In the genomic region with DNA sequence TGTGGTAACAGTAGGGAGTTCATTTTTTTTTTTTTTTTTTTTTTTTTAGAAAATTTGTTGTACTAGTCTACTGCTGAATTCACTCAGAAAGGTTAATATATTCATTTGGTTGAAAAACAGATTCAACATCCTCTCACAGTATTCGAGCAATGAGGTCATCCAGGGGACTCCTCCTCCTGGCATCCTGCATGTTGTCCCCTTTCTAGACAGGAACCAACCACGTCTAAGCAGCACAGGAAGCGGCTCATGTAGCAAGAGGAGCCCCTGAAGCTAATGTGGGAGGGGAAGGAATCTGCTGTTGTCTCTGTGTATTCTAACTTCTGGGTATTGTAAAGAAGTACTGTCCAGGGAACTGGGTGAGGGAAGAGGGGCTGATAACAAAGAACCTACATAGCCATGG, we compare ENCODE assay signal across 26 mouse cellular contexts. TPM values are rescaled to one million over a fixed set of nuclear protein-coding genes. Genes with fewer than 3 reads are reported as not detected.
DNase-seq lines count a peak whose midpoint lies in the region; ATAC-seq lines count a peak whose summit lies in the region.
"Had no signal": no experiment of that assay in that cellular context is flagged by ENCODE, and none has a peak within 500 bp of the region (broad histone marks: within the 10 kb centered on the region; RNA-seq: fewer than 3 reads in every experiment).

No protein-coding gene starts in this region.

- no peaks in the 10 kb centered on the region for H3K36me3 ChIP-seq in midbrain, embryonic 10.5 days
- H3K36me3 ChIP-seq: forebrain, embryonic 12.5 days; heart, embryonic 13.5 days; hindbrain, embryonic 10.5 days; hindbrain, embryonic 15.5 days; limb, embryonic 13.5 days; midbrain, embryonic 15.5 days had no signal

- no peak overlapping the region for H3K4me3 ChIP-seq in midbrain, embryonic 10.5 days
- H3K4me3 ChIP-seq: erythroblast, embryonic 14.5 days; forebrain, embryonic 12.5 days; heart, embryonic 13.5 days; hindbrain, embryonic 10.5 days; hindbrain, embryonic 15.5 days; limb, embryonic 13.5 days; midbrain, embryonic 15.5 days had no signal

- H3K27ac ChIP-seq in midbrain, embryonic 10.5 days (replicated peaks): no peak overlapping the region
- H3K27ac ChIP-seq: forebrain, embryonic 12.5 days; heart, embryonic 13.5 days; hindbrain, embryonic 10.5 days; hindbrain, embryonic 15.5 days; limb, embryonic 13.5 days; midbrain, embryonic 15.5 days had no signal

- H3K9me3 ChIP-seq in midbrain, embryonic 10.5 days (replicated peaks): no peaks in the 10 kb centered on the region
- H3K9me3 ChIP-seq: forebrain, embryonic 12.5 days; hindbrain, embryonic 10.5 days; hindbrain, embryonic 15.5 days; midbrain, embryonic 15.5 days had no signal

- H3K27me3 ChIP-seq in midbrain, embryonic 10.5 days (ENCODE audit: low read depth, poor library complexity, severe bottlenecking): no peaks in the 10 kb centered on the region
- H3K27me3 ChIP-seq: forebrain, embryonic 12.5 days; heart, embryonic 13.5 days; hindbrain, embryonic 15.5 days; limb, embryonic 13.5 days; midbrain, embryonic 15.5 days; Patski had no signal

- ATAC-seq in CD4-positive, CD25-positive, alpha-beta regulatory T cell, adult 4 months: peak; percentile 99
- peak; percentile 82 for ATAC-seq in granulocyte monocyte progenitor cell, adult 5-6 weeks (replicated peaks; ENCODE audit: poor library complexity, severe bottlenecking)
- ATAC-seq: forebrain, postnatal 0 days; intestine, embryonic 16.5 days; midbrain, embryonic 15.5 days; Patski had no signal

- peak; percentile 30 for DNase-seq in lung, postnatal 10 days
- DNase-seq in lung, postnatal 14 days: no peak
- peak; percentile 77 for DNase-seq in 416B (ENCODE audit: low read depth)
- DNase-seq in spleen, postnatal 36 days (ENCODE audit: low spot score in 2 of 2): no peak
- no peak for DNase-seq in midbrain, embryonic 10.5 days (ENCODE audit: low spot score)
- DNase-seq: adrenal gland, postnatal 14 days; B cell, adult 2 months; cerebellum, adult 11 months; cerebellum, adult 9-11 months; forebrain, postnatal 0 days; heart, postnatal 10 days; kidney, adult 8-10 months; kidney, postnatal 14 days; right cerebral cortex, postnatal 25 days; thymus, adult 2 months had no signal

- H3K4me1 ChIP-seq in midbrain, embryonic 10.5 days: peaks cover 32% of the 10 kb centered on the region
- H3K4me1 ChIP-seq: hindbrain, embryonic 15.5 days had no signal

- 79% methylated on average over 3 of the region's 3 CpGs for WGBS in midbrain, embryonic 10.5 days

RNA-seq across cellular contexts. Expression of gene Kif13a, which starts 18.4 kb away (rescaled TPM):
- 1 to 10 TPM; 5.6 to 7.0 TPM for polyA plus RNA-seq in CD4-positive, CD25-positive, alpha-beta regulatory T cell, adult 4 months (2017; shearing (Covaris generic))
- 26.6 and 47.5 TPM in 2 replicates for total RNA-seq in granulocyte monocyte progenitor cell, adult 5-6 weeks (2014; fragmentation: Nextera tagmentation)
- total RNA-seq in granulocyte monocyte progenitor cell, adult 5-6 weeks (2017): 46.0 and 57.7 TPM in 2 replicates
- 9.1 and 11.4 TPM in 2 replicates for polyA plus RNA-seq in midbrain, embryonic 10.5 days (2016; fragmentation: Nextera tagmentation; extraction: Ambion mirVana)

Comparison
In these comparisons a context has a peak if more than half of its experiments do, and no peak if none do; other contexts are left out.
1. DNase-seq: peak in lung, postnatal 10 days (single experiment) and 416B (single experiment); none in lung, postnatal 14 days (single experiment), spleen, postnatal 36 days (0 of 2) and midbrain, embryonic 10.5 days (single experiment).